Mouse (Mus musculus): ENCODE data around the gene Gm44502.

The Gm44502 gene

DNA sequence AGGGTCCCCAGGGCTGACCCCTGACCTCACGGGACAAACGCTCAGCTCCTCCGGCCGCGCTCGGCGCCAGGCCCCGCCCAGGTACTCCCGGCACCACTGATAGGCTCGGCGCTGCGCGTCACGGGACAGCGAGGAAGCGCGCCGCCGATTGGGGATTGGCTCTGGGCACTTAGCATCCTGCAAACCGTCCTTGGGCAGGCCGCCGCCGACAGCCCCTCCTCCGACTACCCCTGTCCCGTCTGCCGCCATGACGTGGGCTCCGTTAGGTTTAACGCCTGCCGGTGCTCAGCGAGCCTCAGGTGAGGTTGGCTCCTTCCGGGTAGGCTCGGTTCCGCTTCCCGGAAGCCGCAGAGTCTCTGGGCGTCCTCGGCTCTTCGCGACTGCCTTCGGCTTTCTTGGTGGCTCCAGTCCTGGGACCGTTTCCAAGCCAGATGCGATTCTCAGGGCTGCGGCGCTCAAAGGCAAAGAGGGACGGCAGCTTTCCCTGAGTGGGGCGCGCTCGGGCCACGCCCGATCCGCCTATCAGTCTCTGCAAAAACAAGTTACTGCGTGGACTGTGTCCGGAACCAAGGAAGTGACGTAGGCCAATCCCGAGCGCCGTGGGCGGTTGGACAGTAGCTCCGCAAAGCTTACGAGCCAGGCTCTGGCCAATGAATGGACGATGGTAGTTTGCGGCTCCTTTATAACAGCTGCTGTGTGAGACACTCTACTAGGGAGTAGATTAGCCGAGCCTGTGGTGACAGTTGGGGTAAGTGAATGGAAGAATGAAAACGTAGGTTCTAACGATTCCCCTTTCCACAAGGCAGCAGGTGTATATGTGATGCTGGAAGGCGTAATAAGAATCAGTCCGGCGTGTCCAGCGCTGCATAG, at the start of gene Gm44502, which contains the start of the genes C730034F03Rik and Chkb:
Gene Gm44502, minus strand, starts transcription at position 345 of the 870 bp plus-strand sequence.
Gene C730034F03Rik, plus strand, starts transcription at position 238 of the 870 bp plus-strand sequence.
Gene Chkb, minus strand, starts transcription at position 557 of the 870 bp plus-strand sequence.
- peak; percentile 97 for DNase-seq (ENCODE audit: low read depth, low spot score)

DNA sequence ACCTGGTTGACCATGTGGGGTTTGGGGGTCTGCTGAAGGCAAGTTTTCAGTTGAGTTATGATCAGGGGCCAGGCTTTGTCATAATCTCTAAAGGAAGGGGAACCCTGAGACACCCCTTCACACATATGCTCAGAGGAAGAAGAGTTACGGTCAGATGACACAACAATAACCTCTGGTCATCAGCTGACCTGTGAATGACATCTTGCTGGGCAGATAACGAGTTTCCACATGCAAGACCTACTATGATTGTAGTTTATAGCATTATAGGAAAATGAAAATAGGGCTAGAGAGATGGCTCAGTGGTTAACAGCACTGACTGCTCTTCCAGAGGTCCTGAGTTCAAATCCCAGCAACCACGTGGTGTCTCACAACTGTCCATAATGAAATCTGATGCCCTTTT, 49.1 kb upstream of the Gm44502 start:
- no peak for DNase-seq (ENCODE audit: low read depth, low spot score)

DNA sequence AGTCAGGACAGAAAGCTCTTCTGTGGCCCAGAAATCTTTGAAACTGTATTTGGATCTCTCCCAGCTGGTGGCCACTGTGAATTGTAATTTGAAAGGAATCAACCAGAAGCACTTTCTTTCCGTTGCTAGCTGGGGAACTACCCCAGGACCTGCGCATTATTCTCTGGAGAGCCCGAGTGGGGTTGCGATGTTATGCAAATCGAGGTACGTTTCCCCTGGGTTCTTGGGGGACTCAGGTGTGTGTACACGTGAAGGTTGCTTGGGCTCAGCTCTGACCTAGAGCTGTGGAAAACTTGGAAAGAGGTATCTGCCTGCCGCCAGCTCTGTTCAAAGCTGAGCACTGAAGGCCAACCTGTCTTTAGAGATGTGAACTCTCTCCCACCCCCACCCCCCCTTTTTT, 48.3 kb upstream of the Gm44502 start:
- DNase-seq (ENCODE audit: low read depth, low spot score) = no peak

DNA sequence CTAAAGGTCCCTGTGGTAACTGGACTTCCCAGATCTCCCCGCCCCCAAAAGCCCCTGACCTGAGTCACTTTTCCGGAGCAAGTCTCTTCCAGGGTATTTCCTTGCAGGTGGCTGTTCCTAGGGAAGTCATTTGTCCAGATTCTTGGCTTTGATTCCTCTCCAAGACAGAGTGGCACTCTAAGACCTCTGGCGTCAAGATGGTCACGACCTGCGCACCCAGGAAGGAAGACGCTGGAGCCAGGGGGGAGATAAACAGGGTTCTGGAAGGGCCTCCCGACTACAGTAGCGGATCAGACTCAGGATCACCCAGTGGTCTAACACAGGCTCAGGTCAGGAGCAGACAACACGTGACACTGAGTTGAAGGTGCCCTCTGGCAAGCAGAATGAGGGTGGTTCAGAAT, 47.6 kb upstream of the Gm44502 start, which contains the start of gene Arsa:
Gene Arsa, minus strand, starts transcription at position 335 of the 401 bp plus-strand sequence.
- no peak for DNase-seq (ENCODE audit: low read depth, low spot score)

DNA sequence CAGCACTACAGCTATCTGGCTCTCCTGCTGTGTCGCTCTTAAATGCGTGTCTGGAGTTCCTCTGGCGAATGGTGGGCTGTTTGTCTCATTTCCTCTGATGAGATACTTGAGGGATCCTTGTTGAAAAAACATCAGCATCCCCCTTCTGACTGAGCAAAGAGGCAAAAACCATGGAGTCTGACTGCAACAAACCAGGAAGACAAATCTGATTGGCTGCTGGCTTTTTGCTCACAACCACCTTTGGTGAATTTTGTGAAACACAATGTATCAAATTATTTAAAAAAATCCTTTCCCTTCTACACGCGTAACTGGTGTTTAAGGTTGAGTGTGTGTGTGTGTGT, 46.9 kb upstream of the Gm44502 start:
- no peak for DNase-seq (ENCODE audit: low read depth, low spot score)

DNA sequence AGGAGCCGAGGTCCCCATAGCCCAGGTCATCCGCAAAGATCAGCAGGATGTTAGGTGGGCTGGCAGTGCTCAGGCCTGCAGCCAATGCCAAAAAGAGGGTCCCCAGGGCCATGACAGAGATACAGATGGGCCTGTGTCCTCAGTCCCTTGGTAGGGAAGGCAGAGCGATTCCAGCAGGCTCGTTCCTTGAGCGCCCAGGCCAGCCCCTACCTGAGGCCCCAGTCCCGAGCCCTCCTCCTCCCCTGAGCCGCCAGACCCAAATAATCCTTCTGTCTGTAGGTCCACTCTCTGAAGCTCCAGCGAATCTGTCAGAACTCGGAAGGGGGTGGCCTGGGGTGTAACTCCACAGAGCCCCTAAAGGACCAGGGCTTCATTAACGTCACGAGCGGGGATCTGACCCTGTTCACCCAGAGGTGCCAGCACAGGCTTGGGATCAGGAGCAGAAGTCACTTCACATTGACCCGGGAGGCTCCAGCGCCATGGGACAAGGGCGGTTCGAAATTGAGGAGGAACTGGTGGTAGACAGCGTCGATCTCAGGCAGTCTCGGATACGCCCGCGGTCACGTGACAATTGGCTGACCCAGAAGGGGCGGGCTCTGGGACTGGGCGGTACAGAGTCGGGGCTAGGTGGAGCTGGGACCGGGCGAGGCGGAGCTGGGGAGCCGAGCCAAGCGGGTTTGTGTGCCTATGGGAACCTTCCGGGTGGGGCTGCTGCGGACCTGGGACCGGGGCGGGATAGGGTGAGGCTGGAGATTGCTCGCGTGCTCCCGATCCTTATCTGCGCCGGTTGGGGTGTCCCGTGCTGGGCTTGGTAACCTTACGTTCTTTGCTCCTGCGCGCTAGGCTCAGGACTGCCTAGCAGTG, 46.3 kb upstream of the Gm44502 start:
- DNase-seq (ENCODE audit: low read depth, low spot score) = peak; percentile 93

DNA sequence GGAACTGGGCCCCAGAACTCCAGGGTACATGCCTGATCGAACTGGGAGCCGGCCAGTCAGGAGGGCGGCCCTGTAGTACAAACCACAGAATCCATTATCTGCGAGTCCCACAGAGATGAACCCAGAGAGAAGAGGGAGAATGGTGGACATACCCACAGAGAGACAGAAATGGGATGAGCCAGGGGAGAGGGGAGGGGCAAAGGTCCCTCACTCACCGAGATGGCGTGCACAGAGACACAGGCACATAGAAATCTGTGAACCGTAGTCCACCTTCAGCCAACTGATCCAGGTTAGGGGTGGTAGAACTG, 45.8 kb upstream of the Gm44502 start:
- DNase-seq (ENCODE audit: low read depth, low spot score) = peak; percentile 10

DNA sequence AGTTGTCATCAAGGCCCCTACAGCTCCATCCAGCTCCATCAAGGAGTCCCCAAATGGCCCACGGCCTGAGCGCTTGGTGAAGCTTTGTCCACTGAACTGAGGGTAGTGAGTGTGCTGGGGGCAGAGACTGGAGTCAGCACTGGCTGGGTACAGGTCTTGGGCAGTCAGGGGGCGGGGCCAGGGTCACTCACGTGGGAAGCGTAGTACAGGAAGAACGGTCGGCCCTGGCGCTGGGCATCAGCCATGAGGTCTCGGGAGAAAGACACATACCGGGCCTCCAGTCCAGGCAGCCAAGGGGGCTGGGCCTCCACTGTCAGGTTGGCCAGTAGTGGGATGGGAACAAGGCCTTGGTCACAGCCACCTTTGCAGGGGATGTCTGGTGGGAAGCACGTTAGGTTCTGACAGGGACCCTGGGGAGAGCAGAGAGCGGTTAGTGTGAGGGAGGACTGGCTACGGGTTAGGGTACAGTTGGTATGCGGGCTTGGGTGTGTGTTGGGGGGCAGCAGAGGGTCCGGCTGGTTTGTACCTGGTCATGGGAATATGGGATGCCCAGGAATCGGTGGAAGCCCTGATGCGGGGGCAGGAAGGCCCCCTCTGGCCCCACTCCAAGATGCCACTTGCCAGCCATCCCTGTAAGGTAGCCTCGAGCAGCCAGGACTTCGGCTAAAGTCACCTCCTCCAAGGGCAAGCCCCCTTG, 45.2 kb upstream of the Gm44502 start:
- DNase-seq (ENCODE audit: low read depth, low spot score) = no peak

DNA sequence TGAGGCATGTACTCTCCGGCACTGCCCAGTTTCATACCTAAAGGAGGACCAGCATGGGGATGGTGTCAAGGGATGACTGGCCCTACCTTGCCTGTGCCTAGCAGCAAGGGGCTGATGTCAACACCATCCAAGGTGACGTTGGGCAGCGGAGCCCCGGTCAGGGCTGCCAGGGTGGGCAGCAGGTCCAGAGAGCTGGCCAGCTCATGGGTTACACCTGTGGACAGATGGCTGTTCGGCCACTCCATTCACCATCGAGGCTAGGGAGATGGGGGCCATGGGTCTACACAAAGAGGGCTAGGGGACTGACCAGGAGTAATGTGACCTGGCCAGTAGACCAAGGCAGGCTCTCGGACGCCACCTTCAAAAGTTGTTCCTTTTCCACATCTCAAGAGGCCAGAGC, 44.4 kb upstream of the Gm44502 start:
- DNase-seq (ENCODE audit: low read depth, low spot score) = no peak

DNA sequence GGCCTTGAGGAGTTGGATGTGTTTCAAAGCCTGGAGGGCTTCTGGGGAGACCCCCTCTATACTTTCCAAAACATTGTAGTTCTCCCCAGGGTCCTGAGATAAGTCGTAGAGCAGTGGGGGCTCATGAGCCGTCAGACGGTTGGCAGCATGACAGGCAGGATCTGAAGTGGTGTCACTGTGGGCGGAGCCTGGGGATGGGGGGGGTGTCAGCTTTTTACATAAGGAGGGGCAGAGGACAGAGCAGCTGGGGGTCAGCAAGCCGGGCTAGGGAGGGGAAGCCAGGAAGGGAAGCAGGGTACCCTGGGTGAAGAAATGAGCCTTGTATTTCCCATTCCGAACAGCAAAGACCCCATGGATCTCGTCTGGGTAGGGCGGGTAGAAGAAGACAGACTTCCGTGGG, 43.9 kb upstream of the Gm44502 start:
- no peak for DNase-seq (ENCODE audit: low read depth, low spot score)

DNA sequence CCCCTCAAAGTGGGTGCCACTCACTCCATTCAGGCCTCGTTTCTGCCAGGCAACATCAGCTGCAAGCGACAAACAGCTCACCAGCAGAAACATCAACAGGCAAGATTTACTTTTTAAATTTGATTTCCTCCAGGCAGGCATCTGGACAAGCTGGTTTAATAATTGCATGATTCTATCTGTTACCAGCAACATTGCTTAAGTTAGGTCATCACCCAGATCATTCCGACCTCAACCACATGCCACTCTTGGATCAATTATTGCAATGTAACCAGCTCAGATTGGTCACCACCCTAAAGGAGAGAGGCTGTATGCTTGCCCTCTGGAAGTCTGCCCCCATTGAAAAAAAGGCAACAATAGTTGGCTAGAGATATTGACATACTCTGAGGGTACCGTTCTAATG, 42.0 kb upstream of the Gm44502 start:
- DNase-seq (ENCODE audit: low read depth, low spot score) = no peak

DNA sequence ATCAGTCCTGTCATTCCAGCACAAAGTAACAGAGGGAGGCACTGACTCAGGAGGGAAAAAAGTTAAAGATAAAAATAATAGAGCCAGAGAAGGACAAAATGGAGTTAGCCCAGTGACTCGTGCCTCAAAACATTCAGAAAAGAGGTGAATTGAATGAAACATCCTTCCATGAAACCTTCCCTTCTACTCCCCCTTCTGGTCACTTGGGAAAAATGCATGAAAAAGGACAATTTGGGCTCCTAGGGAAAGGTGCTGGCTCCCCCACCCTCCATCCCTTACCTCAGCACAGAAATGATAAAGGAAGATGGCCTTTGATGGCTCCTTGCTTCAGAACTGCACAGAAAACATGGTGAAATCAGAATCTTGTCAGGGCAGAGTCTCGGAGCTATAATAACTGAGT, 39.1 kb upstream of the Gm44502 start:
- peak; percentile 34 for DNase-seq (ENCODE audit: low read depth, low spot score)

DNA sequence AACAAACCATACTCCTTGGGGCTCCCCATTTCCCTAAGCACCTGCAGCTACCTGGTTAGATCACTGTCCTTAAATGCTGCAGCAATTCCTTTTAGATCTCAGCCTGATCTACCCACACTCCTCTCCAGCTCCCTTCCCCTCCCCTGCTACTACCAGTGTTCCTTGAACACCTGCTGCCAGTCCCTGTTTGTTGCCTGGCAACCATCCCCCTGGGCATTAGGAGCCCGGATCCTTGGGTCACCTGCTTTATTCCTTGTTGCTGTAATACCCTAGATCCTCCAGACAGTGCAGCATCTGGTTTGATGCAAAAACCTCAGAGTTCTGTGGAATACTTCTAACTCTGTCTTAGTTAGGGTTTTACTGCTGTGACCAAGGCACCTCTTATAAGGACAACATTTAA, 35.6 kb upstream of the Gm44502 start:
- DNase-seq (ENCODE audit: low read depth, low spot score) = no peak

DNA sequence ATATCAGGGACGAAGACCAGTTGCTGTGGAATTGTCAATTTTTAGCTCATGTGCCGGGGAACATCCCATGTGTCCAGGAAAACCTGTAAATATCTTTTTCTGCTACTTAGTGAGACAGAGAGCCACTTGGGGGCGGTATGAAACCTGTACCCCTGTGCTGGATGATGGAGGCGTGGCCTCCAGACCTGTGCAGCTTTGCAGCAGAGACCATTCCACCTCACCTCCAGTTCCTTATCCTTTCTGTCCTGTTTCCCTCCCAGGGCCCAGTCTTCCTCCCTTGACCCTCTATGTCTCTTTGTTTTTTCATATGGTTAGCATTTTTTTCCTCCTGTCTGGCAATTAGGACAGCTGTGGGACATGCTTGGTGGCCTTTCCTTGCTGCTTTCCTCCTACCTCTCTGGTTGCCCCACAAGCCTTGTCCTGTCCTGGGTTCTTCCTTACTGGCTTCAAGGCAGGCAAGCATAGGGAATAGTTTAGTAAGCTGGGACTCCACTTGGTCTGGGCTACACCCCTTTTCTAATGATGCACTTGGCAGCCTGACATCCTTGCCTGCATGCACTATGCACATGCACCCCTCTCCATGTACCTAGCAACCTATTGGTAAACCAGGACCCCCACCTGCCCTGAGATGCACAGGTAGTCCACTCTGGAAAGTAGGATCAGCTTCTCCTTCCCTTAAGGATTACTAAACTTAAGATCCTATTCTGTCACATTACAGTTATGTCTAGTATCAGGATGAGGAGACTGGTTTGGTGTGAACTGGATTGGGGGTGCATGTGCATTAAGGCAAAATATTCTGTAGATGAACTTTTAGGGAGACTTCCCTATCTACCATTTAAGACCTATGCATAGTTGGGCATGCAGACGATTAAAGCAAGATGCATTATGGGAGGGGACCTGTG, 34.1 kb upstream of the Gm44502 start:
- DNase-seq (ENCODE audit: low read depth, low spot score) = peak; percentile 47

DNA sequence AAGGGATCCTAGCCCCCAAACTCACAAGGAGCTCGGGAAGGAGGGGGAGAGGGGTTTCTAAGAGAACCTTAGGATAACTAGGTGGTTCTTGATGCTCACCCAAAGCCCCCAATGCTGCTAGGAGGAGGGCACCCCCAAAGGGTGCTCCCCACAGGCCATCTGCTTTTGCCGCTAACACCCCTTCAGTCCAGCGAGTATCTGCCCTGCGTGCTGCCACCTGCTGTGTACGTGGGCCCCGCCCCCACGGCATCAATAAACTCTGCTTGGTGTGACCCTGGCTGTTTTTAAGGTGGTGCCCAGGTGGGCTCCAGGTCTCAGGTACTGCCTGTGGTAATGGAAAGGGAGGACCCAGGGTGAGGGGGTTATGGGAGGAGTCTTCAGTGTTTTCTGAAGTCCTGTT, 32.7 kb upstream of the Gm44502 start:
- DNase-seq (ENCODE audit: low read depth, low spot score) = no peak

DNA sequence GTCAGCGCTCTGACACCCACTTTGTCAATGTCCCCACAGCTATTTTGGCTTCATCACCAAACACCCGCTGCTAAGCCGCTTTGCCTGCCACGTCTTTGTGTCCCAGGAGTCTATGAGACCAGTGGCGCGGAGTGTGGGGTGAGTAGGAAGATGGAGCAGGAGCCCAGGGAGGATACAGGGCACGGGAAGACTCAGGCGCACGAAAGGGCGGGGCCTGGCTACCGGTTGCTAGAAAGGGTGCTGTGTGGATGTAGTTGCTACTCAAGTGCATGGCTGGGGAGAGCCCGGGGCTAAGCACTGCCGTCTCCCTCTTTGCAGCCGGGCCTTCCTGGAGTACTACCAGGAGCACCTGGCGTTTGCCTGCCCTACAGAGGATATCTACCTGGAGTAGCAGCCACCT, 31.8 kb upstream of the Gm44502 start:
- no peak for DNase-seq (ENCODE audit: low read depth, low spot score)

DNA sequence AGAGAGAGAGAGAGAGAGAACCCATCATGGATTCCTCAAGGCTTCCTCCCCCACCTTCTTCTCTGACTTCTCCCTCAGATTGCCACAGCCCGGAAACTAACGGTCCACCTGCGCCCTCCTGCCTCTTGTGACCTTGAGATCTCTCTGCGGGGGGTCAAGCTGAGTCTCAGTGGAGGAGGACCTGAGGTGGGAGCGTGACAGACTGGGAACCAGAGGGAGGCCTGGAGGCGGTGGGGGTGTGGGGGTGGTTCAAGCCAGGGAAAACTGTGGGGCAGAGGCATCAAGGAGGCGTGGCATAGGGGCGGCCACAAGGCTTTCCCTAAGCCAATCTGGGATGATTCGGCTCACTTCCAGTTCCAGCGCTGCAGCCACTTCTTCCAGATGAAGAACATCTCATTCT, 30.8 kb upstream of the Gm44502 start:
- DNase-seq (ENCODE audit: low read depth, low spot score) = no peak

DNA sequence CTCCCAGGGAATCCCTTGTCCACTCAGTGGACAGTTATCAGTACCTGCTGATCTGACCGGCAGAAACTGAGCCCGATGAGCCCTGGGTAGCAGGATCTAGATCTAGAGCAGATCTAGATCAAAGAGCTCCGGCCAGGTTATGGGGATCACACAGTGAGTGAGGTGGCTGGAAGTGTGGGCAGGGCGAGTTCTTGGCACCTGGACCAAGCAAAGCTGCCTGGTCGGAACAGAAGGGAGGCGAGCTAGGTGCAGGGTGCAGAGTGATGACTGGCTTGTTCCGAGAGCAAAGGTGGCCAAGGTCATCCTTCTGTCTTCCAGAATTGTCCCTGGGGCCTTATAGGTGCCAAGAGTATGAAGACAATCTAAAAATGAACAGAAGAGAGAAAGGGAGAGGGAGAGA, 30.3 kb upstream of the Gm44502 start:
- no peak for DNase-seq (ENCODE audit: low read depth, low spot score)

DNA sequence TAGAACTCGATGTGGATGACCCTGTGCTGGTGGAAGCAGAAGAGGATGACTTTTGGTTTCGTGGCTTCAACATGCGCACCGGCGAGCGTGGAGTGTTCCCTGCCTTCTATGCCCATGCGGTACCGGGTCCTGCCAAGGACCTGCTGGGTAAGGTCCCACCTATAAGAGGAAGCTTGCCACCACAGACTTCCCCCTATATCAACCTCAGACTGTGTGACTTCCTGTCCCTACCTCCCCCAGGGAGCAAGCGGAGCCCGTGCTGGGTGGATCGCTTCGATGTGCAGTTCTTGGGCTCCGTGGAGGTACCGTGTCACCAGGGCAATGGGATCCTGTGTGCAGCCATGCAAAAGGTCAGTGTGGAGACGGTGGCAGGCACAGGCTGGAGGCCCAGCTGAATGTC, 29.4 kb upstream of the Gm44502 start:
- no peak for DNase-seq (ENCODE audit: low read depth, low spot score)

DNA sequence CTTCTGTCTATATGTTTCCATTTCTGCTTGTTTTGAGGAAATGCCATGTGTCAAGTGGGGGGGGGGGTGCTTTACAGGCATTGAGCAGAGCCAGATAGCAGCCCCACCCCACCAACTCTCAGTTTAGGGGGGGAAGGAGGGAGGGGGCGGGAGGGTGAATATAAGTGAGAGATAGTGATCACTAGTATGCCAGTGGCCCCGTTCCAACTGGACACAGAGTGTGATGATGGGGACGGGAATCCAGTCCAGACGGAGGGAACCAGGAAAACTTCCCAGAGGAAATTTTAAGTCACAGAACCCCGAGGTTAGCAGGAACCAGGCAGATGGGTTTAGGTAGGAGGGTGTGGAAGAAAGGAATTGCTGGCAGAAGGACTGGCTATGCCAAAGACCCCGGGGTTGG, 26.1 kb upstream of the Gm44502 start:
- DNase-seq (ENCODE audit: low read depth, low spot score) = no peak

DNA sequence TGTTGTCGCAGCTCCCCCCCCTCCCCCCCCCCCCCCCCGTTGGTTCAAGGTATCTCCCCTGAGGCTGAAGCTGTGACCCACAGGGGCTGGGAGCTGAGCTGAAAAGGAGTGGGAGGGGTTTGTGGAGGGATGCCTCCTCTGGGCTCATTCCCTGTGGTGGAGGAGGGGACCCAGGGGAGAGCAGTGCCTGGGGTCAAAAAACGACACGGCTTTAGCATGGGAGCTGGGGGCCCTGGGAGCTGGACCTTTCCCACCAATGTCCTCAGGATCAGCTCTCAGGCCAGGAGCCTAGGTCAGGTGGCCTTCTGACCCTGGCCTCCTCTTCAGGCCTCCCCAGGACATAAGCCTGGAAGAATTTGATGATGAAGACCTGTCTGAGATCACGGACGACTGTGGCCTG, 25.4 kb upstream of the Gm44502 start:
- DNase-seq (ENCODE audit: low read depth, low spot score) = no peak
